Mouse (Mus musculus): ENCODE measurements at regions not wholly inside any gene's neighbourhood (a gene's known extent, or its start where the extent isn't known, plus 50 kb on each side); places are given as distances from the start of the nearest gene placed in this dataset.
A peak's percentile ranks its signal among the peaks of the same experiment; 100 is the strongest.

DNA sequence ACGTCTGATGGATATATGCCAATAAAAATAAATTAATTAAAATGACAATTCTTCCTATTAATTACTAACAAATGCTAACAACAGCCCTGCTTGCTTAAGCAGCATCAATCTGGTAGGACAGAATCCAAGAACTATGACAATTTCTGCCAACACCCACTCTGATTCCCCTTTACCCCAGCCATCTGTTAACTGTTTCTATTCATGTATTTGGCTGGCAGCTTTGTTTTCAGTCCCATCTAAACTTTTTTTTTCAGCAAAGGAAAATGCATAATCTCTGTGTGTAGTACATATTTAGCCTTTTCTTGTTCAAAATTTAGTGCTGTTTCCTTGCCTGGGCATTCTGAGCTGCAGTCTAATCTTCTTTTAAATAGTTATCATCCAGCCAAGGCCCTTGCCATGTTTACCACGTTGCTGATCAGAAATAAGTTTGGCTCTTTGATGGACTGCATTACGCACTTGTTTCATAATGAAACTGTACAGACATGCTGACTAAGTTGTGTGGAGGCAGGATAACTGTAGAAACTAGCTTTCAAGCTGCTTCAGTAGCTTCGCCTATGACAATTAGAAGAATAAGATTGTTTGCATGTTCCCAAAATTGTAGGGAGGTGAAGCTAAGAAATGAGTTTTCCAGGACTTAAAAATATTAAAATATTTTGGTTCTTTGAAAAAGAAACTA, 67.6 kb downstream of the 4930550L24Rik start:
- peak; percentile 14 for DNase-seq

Data from right cerebral cortex, adult 18-20 months (tissue).